Mouse (Mus musculus) hindbrain, embryonic 15.5 days (tissue): Measurements from ENCODE around the gene Ttc34. TPM values are rescaled to one million over a fixed set of nuclear protein-coding genes. Genes with fewer than 3 reads are reported as not detected.
A peak's percentile ranks its signal among the peaks of the same experiment; 100 is the strongest.

Source experiments
- ATAC-seq: fragments of 200-750 bp; cut with Nextera tagmentation; 2 replicates; pipeline ENCODE4 v1.8.0; 2017; ENCODE audit warnings: low read depth, moderate number of reproducible peaks, moderate TSS enrichment; ENCODE audit not compliant: low FRiP score
- H3K27ac ChIP-seq: fragments of 300-500 bp; sonication (generic); replicated peaks from 2 replicates; pipeline ENCODE4 v1.5.1; 2015; ENCODE audit warnings: mild to moderate bottlenecking, inconsistent platforms
- H3K27me3 ChIP-seq: fragments of 300-500 bp; sonication (generic); 2 replicates; pipeline ENCODE4 v1.6.1; 2015; ENCODE audit warnings: control low read depth, inconsistent platforms
- H3K36me3 ChIP-seq: fragments of 300-500 bp; sonication (generic); 2 replicates; pipeline ENCODE4 v1.6.1; 2015; ENCODE audit warnings: control low read depth, inconsistent platforms
- H3K4me1 ChIP-seq: fragments of 300-500 bp; sonication (generic); replicated peaks from 2 replicates; pipeline ENCODE4 v1.6.1; 2015; ENCODE audit warnings: control low read depth, inconsistent platforms
- H3K4me2 ChIP-seq: fragments of 300-500 bp; sonication (generic); 2 replicates; pipeline ENCODE4 v1.6.1; 2015; ENCODE audit warnings: moderate library complexity, mild to moderate bottlenecking, inconsistent platforms
- H3K4me3 ChIP-seq: fragments of 300-500 bp; sonication (generic); 2 replicates; pipeline ENCODE4 v1.5.1; 2015; ENCODE audit warnings: mild to moderate bottlenecking, inconsistent platforms
- H3K9ac ChIP-seq: fragments of 300-500 bp; sonication (generic); 2 replicates; pipeline ENCODE4 v1.6.1; 2015; ENCODE audit warnings: inconsistent platforms
- H3K9me3 ChIP-seq: fragments of 300-500 bp; sonication (generic); 2 replicates; pipeline ENCODE4 v1.6.1; 2016; ENCODE audit warnings: control low read depth, inconsistent platforms
- WGBS: fragments of 180-500 bp; shearing (Covaris S2); methylation state at CpG from one replicate; pipeline ENCODE4 v1.1.7; 2015; 5-methylcytosine and 5-hydroxymethylcytosine counted together
- polyA plus RNA-seq: library from polyadenylated mRNA; unstranded; fragments of >200 nt; fragmentation: Nextera tagmentation; extraction: Ambion mirVana; gene quantifications from 2 replicates; pipeline ENCODE4 v1.2.1, GENCODE M21; 2015

The Ttc34 gene
- polyA plus RNA-seq, 1 experiment from 2014 or later: 2.0 TPM

- WGBS: 77% methylated on average over 10 of the region's 10 CpGs
- H3K9me3 ChIP-seq: no peaks in the 10 kb centered on the region
These were observed 20.3 kb downstream of the Ttc34 start for GRCm38 (mm10) chr4:154857366-154858240.

DNA sequence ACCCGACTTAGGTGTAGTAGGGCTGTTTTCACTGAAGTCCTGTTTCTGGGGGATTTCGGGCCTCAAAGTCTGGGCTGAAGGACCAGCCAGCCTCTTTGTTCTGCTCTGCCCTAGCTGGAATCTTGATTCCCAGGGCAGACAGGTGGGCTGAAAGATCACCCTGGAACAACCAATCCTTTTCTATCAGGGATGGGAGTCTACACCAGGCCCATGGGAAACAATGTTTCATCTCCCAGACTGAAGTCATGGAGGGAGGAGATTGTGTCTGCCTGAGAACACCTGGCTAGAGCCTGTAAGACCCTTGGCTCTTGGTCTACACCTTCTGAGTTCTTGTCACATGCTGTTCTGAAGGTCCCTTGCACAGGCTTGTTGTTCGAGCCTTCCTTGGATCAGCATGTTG lies 21.3 kb downstream of the Ttc34 start:
- ATAC-seq: no peak
- 79% methylated on average over 3 of the region's 3 CpGs for WGBS
- no peak overlapping the region for H3K9ac ChIP-seq

More at GRCm38 (mm10) chr4:154857366-154858240, 20.3 kb downstream of the Ttc34 start:
- Histone ChIP-seq H3K27ac (no peak overlapping the region), H3K4me2 (no peak overlapping the region), H3K4me3 (no peak overlapping the region), H3K36me3 (no peaks in the 10 kb centered on the region), H3K27me3 (peaks cover 2% of the 10 kb centered on the region; the same call in 1 of the 2 replicates), H3K9ac (no peak overlapping the region), H3K4me1 (peaks cover 17% of the 10 kb centered on the region)
- no peak for ATAC-seq

DNA sequence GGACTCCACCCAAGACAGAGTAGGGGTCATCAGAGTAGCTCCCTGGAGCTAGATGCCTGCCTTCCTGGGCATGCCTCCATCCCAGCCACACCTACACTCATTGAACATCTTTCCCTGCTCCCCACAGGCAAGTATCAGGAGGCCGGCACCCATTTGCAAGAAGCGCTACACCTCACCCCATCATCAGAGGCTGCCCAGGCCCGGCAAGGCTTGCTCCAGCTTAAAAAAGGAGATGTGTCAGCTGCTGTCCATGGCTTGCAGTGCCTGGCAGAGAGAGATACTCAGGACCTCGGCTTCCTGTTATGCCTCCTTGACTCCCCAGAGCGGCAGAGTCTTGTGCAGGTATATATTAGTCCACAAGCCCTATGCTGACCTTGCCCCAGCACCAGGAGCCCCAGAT lies 24.7 kb downstream of the Ttc34 start:
- Histone ChIP-seq H3K36me3 (no peaks in the 10 kb centered on the region), H3K27ac (no peak overlapping the region), H3K9me3 (no peaks in the 10 kb centered on the region), H3K9ac (no peak overlapping the region), H3K4me1 (peaks cover 15% of the 10 kb centered on the region), H3K4me3 (no peak overlapping the region), H3K27me3 (no peaks in the 10 kb centered on the region; the same call in 1 of the 2 replicates), H3K4me2 (no peak overlapping the region)
- no peak for ATAC-seq
- 74% methylated on average over 5 of the region's 5 CpGs for WGBS

More for the DNA sequence above, 21.3 kb downstream of the Ttc34 start:
- no peaks in the 10 kb centered on the region for H3K9me3 ChIP-seq
- H3K36me3 ChIP-seq: no peaks in the 10 kb centered on the region
- no peak overlapping the region for H3K4me3 ChIP-seq
- H3K4me2 ChIP-seq: no peak overlapping the region
- H3K27me3 ChIP-seq: no peaks in the 10 kb centered on the region; the same call in 1 of the 2 replicates
- H3K4me1 ChIP-seq: peaks cover 17% of the 10 kb centered on the region
- no peak overlapping the region for H3K27ac ChIP-seq

DNA sequence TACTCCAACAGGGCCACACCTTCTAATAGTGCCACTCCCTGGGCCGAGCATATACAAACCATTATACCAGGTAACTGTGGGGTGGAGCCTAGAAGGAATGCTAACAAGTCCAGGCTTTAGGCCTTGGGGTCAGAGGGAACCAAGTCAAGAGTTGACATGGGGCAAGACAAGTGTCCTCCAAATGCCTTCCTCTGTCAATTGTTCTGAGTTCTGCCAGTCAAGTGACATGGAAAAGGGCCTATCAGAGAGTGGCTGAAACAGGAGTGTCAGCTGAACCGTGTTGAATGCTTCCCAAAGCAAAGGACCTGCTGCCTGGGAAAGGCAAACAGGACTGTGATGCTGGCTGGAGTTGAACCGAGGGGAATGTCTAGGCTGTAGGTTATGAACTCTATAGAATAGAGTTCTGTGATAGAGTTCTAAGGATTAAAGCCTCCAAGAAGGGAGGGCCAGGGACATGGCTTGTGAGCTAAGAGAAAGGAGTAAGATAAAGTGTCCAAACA lies 26.2 kb downstream of the Ttc34 start:
- no peaks in the 10 kb centered on the region for H3K9me3 ChIP-seq
- H3K4me2 ChIP-seq: no peak overlapping the region
- no peak overlapping the region for H3K9ac ChIP-seq
- peaks cover 15% of the 10 kb centered on the region for H3K4me1 ChIP-seq
- H3K36me3 ChIP-seq: no peaks in the 10 kb centered on the region
- no peak overlapping the region for H3K4me3 ChIP-seq
- no peaks in the 10 kb centered on the region; the same call in 1 of the 2 replicates for H3K27me3 ChIP-seq
- H3K27ac ChIP-seq: peak overlapping the region; percentile 85
- ATAC-seq: no peak
- 87% methylated on average over 3 of the region's 3 CpGs for WGBS

DNA sequence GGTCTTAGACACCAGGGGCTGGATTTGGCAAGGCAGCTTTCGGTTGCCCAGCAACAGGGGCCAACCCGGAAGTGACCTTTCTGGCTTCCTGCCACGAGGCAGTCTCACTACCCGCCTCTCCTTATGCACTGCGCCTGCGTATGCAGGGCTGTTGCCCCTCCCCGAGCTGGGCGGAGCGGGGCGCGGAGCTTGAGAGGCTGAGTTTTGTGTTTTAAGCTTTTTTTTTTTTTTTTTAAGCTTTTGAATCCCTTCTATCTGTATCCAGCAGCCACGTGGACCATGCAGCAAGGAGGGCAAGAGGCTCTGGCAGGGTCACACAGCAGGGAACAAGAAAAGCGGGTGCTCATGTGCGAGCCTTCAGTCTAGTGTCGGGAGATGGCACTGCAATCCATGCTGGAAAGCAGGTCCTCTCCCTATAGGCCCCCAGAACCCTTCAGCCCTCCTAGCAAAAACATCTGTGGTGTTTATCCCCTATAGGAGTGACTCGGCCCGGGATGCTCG lies 27.1 kb downstream of the Ttc34 start:
- H3K9ac ChIP-seq: peak overlapping the region; percentile 58
- peak overlapping the region; percentile 64 for H3K4me2 ChIP-seq
- peak overlapping the region; percentile 42 for H3K4me3 ChIP-seq
- ATAC-seq: peak; percentile 92
- H3K4me1 ChIP-seq: peaks cover 15% of the 10 kb centered on the region
- H3K9me3 ChIP-seq: no peaks in the 10 kb centered on the region
- H3K27ac ChIP-seq: peak overlapping the region; percentile 85
- H3K27me3 ChIP-seq: no peaks in the 10 kb centered on the region; the same call in 1 of the 2 replicates
- H3K36me3 ChIP-seq: no peaks in the 10 kb centered on the region
- WGBS: under 1% methylated on average over 18 of the region's 18 CpGs

DNA sequence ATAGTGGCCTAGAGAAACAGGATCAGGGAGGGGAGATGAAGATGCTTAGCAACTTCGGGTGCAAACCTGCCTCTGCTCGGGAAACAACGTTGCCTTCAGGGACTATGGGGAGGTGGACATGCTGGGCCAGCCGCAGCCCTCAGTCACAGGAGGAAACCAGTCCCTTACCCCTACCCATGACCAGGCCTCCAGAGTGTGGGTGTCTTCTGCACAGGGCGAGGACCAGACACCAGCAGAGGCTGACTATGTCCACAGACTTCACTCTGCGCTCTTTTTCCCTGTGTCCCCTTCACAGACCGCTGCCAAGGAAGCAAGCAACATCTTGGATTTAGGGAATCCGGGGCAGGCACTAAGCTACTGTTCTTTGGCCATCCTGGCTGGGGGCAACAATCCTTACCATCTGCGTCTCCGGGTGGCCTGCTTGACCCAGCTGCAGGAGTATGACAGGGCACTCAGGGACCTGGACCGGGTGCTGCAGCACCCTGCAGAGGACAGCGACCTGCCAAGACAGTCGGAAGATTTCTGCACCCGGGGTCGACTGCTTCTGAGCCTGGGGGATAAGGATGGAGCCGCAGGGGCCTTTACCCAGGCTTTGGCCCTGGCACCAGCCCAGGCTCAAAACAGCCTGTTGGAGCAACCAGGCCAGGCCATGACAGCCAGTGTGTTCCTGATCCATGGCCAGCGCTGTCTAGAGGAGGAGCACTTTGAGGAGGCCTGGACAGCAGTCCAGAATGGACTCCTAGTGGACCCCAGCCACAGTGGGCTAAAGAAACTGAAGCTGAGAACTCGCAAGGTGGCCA lies 27.9 kb downstream of the Ttc34 start:
- Histone ChIP-seq H3K4me3 (peak overlapping the region; percentile 42; the same call in 1 of the 2 replicates), H3K9ac (peak overlapping the region; percentile 58), H3K4me1 (peaks cover 15% of the 10 kb centered on the region), H3K27ac (peak overlapping the region; percentile 85), H3K27me3 (no peaks in the 10 kb centered on the region; the same call in 1 of the 2 replicates), H3K9me3 (no peaks in the 10 kb centered on the region), H3K36me3 (no peaks in the 10 kb centered on the region), H3K4me2 (peak overlapping the region; percentile 64)
- ATAC-seq: no peak
- 82% methylated on average over 18 of the region's 18 CpGs for WGBS

DNA sequence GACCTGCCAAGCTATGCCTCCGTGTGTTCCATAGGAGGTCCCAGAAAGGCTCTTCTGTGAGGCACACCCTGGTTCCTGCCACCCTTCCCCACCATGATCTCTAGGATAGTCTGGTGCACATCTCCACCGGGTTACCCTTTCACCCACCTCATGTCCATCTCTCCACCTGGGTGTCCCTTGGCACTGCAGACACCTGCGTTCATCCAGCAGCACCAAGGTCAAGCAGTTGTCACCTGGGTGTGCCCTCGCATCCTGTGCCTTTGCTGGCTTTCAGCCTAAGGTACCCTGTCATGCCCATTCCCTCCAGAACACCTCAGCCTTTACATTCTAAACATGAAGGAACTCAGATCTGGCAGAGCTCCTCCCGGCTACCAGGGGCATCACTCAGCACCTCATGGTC lies 29.1 kb downstream of the Ttc34 start:
- Histone ChIP-seq H3K9me3 (no peaks in the 10 kb centered on the region), H3K36me3 (no peaks in the 10 kb centered on the region), H3K27ac (no peak overlapping the region), H3K4me2 (no peak overlapping the region), H3K4me1 (peaks cover 15% of the 10 kb centered on the region), H3K9ac (no peak overlapping the region), H3K4me3 (no peak overlapping the region), H3K27me3 (no peaks in the 10 kb centered on the region)
- WGBS: 89% methylated on average over 5 of the region's 5 CpGs
- ATAC-seq: no peak

DNA sequence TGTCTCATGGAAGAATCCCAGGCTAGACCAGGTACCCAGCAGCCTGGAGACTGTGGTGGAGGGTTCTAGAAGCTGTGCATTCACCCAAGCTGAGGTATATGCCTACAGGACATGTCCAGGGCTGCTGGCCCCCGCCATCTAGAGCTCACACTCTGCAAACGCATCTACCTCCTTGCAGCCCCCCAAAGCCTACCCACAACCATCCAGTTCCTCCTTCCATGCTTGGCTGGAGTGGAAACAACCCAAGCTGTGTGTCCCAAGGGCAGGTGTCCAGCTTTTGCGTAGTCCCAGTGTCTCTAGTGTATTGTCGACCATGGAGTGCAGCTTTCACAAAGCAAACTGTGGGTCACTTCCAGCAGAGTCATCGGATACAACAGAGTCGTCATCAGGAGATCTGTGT lies 30.0 kb downstream of the Ttc34 start:
- Histone ChIP-seq H3K27ac (no peak overlapping the region), H3K9me3 (no peaks in the 10 kb centered on the region), H3K4me2 (no peak overlapping the region), H3K4me1 (peaks cover 19% of the 10 kb centered on the region), H3K36me3 (no peaks in the 10 kb centered on the region), H3K27me3 (no peaks in the 10 kb centered on the region), H3K4me3 (no peak overlapping the region), H3K9ac (no peak overlapping the region)
- no peak for ATAC-seq
- WGBS: 86% methylated on average over 6 of the region's 6 CpGs

DNA sequence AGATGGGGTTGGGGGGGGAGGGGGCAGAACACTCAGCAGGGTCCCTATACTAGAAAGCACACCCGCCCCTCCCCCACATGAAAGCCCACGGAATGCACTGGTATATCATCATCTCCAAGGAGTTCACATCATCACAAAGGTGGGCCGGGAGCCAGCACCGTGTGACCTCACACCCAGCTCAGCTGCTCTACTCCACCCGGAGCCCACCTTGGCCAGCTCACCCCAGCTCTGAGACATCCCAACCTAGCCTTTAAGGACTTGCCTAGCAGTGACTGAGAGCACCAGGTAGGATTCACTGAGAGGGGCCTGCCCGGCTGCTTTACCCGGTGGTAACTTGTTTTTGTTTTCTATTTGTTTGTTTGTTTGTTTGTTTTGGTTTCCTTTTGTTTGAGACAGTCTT lies 32.2 kb downstream of the Ttc34 start, which contains the start of gene Mmel1:
Gene Mmel1, plus strand, starts transcription at position 146 of the 400 bp plus-strand sequence.
- WGBS: 92% methylated on average over 7 of the region's 7 CpGs
- H3K9ac ChIP-seq: no peak within 1 kb of the TSS

DNA sequence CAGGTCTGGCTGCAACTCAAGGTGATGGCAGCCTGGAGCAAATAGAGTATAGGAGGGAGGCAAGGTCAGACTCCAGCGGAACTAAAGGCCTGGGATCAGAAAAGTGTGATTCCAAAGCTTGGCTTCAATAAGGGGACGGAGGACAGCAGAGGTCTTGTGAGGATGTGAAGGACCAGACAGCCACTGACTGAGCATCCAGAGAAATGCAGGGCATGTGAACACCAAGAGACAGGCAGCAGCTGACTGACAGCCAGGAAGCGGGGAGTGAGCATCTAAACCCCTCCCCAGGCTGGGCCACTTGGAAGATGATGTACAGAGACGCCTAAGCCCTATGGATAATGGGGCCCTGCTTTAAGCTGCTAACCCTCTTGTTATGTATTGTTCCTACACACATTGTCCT lies 33.5 kb downstream of the Ttc34 start:
- H3K9ac ChIP-seq: no peak overlapping the region
- H3K27me3 ChIP-seq: no peaks in the 10 kb centered on the region
- 80% methylated on average over 4 of the region's 4 CpGs for WGBS
- H3K4me3 ChIP-seq: no peak overlapping the region
- H3K36me3 ChIP-seq: no peaks in the 10 kb centered on the region
- H3K4me2 ChIP-seq: no peak overlapping the region
- no peaks in the 10 kb centered on the region for H3K9me3 ChIP-seq
- H3K27ac ChIP-seq: no peak overlapping the region
- H3K4me1 ChIP-seq: peaks cover 4% of the 10 kb centered on the region; the same call in 1 of the 2 replicates
- no peak for ATAC-seq

More for the DNA sequence above, 32.2 kb downstream of the Ttc34 start, which contains the start of gene Mmel1:
- no peak within 1 kb of the TSS for H3K4me3 ChIP-seq
- H3K4me1 ChIP-seq: peaks cover 13% of the 10 kb centered on the region
- no peak within 1 kb of the TSS for H3K27ac ChIP-seq
- H3K9me3 ChIP-seq: no peaks in the 10 kb centered on the region
- no peak for ATAC-seq
- no peaks in the 10 kb centered on the region for H3K36me3 ChIP-seq
- H3K4me2 ChIP-seq: no peak within 1 kb of the TSS
- H3K27me3 ChIP-seq: no peaks in the 10 kb centered on the region

DNA sequence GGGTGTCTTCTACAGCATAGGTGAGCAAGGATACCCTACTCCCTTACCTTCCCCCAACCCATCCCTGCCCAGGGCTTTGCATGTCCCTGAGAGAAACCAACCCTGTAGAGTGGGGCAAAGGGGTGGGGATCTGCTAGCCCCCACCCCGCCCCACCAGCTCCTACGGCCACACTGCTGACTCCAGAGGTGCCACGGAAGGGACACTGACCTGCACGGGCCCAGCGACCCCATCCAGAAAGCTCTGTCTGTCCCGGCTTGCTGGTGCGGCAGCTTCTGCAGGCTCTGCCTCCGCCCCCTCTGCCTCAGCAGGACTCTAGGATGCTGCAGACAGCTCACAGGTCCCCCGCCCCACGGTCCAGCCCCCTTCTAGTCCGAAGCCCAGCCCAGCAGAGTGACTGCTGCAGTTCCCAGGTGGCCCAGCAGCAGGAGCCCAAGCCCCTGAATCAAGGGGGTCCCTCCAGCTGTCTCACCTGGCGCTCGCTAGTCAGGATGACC lies 34.5 kb downstream of the Ttc34 start:
- H3K4me1 ChIP-seq: peaks cover 4% of the 10 kb centered on the region; the same call in 1 of the 2 replicates
- H3K27ac ChIP-seq: no peak overlapping the region
- H3K4me2 ChIP-seq: peak overlapping the region; percentile 46
- peak overlapping the region; percentile 31 for H3K4me3 ChIP-seq
- H3K9ac ChIP-seq: peak overlapping the region; percentile 18; the same call in 1 of the 2 replicates
- no peaks in the 10 kb centered on the region for H3K36me3 ChIP-seq
- no peaks in the 10 kb centered on the region for H3K9me3 ChIP-seq
- 1% methylated on average over 11 of the region's 13 CpGs for WGBS
- peak; percentile 77 for ATAC-seq
- no peaks in the 10 kb centered on the region for H3K27me3 ChIP-seq
